Mouse (Mus musculus) ES-E14 (cell line): Measurements from ENCODE around the gene Fer. TPM values are rescaled to one million over a fixed set of nuclear protein-coding genes. Genes with fewer than 3 reads are reported as not detected.

Experiments
- DNase-seq: peaks from one replicate; pipeline ENCODE4 v3.0.0-alpha.2; 2013; ENCODE audit warnings: low read depth, low spot score
- H3K27ac ChIP-seq: 2 replicates; pipeline ENCODE4 v1.5.1; 2012; ENCODE audit warnings: low read depth, mild to moderate bottlenecking, low read length, moderate library complexity, mixed read lengths; ENCODE audit not compliant: poor library complexity, insufficient read depth, severe bottlenecking
- H3K36me3 ChIP-seq: 2 replicates; pipeline ENCODE4 v1.6.1; 2012; ENCODE audit warnings: mild to moderate bottlenecking, low read length, moderate library complexity, mixed read lengths; ENCODE audit not compliant: control insufficient read depth, poor library complexity, insufficient read depth, severe bottlenecking
- H3K4me1 ChIP-seq, 2 experiments: fragments of 150-350 bp in 1 of 2; sonication (generic) in 1 of 2; 2 replicates each; pipeline ENCODE4 v1.6.1; 2012; ENCODE audit warnings: low read length in 2 of 2, mild to moderate bottlenecking in 1 of 2, mixed read lengths in 1 of 2; ENCODE audit not compliant: control insufficient read depth in 2 of 2, insufficient read depth in 2 of 2, poor library complexity in 1 of 2
- H3K4me3 ChIP-seq, 2 experiments: fragments of 150-350 bp in 1 of 2; sonication (generic) in 1 of 2; 2 replicates each; pipeline ENCODE4 v1.5.1; 2012; ENCODE audit warnings: low read length in 2 of 2, low read depth in 1 of 2, mild to moderate bottlenecking in 1 of 2, mixed read lengths in 1 of 2; ENCODE audit not compliant: insufficient read depth in 1 of 2, poor library complexity in 1 of 2, severe bottlenecking in 1 of 2
- H3K9ac ChIP-seq: 2 replicates; pipeline ENCODE4 v1.6.1; 2012; ENCODE audit warnings: low read depth, mild to moderate bottlenecking, low read length, mixed read lengths; ENCODE audit not compliant: poor library complexity, insufficient read depth, severe bottlenecking
- H3K9me3 ChIP-seq: fragments of 150-350 bp; sonication (generic); 2 replicates; pipeline ENCODE4 v1.6.1; 2012; ENCODE audit warnings: low read depth, mild to moderate bottlenecking, low read length; ENCODE audit not compliant: control insufficient read depth, insufficient read depth
- CHD2 ChIP-seq: IDR thresholded peaks from 2 replicates; pipeline ENCODE4 v1.6.1; 2014; ENCODE audit warnings: mild to moderate bottlenecking, low read depth, low read length, inconsistent platforms
- HCFC1 ChIP-seq: IDR thresholded peaks from 2 replicates; pipeline ENCODE4 v1.6.1; 2012; ENCODE audit warnings: low read length, inconsistent platforms, borderline replicate concordance; ENCODE audit not compliant: insufficient read depth
- MAFK ChIP-seq: IDR thresholded peaks from 2 replicates; pipeline ENCODE4 v1.6.1; 2014; ENCODE audit warnings: mild to moderate bottlenecking, low read depth, low read length, inconsistent platforms; ENCODE audit not compliant: insufficient read depth
- ZC3H11A ChIP-seq: IDR thresholded peaks from 2 replicates; pipeline ENCODE4 v1.6.1; 2012; ENCODE audit warnings: low read depth, mild to moderate bottlenecking, inconsistent platforms, low read length, borderline replicate concordance
- ZNF384 ChIP-seq: IDR thresholded peaks from 2 replicates; pipeline ENCODE4 v1.6.1; 2012; ENCODE audit warnings: low read depth, low read length, inconsistent platforms
- in situ Hi-C, 2 experiments: fragments of 600-800 bp; cut with MboI; formaldehyde crosslinking; loops; one replicate each; pipeline ENCODE4 v1.15.1; 2025; ENCODE audit warnings: low sequenced_read_pairs in 2 of 2, inconsistent platforms in 1 of 2; ENCODE audit not compliant: unreplicated experiment in 2 of 2
- total RNA-seq: library from RNA; depleted of rRNA; stranded (reverse); fragments of 300-350 nt; gene quantifications from 2 replicates; pipeline ENCODE4 v1.2.3, GENCODE M21; 2012

The Fer gene
- total RNA-seq, 1 experiment: 14.2 TPM

DNA sequence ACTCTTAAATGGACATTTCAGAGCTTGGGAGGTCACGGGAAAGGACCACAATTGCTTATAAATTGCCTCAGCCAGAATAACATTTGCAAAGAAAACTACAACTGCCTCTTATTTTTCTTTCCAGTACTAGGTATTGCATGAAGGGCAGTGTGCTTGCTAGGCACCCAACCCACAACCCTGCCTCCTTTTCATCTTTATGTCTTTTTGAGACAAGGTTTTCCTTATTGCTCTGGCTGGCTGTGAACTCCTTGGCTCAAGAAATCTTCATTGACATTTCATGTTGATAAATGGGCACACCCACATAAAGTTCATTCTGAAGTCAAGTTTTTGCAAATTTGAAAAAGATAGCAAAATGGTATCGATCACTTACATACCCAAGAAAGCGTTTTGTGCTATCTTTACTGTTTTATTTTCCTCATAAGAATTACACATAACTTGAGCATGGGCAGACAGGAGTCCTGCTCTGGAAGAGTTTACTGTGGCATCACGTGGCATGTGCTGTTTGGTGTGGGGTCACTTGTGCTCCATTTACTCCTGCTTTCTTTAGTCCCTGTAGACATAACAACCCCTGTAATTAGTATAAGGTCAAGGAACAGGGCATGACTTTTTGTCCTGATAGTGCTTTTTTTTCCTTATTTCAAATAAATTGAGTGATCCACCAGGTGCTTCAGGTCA is 142.8 kb downstream of the Fer start:
- no peaks in the 10 kb centered on the region for H3K9me3 ChIP-seq
- H3K27ac ChIP-seq: no peak overlapping the region
- no peak for TF ChIP-seq ZNF384
- TF ChIP-seq ZC3H11A: no peak
- no peak for TF ChIP-seq MAFK
- DNase-seq: no peak
- no peaks in the 10 kb centered on the region for H3K4me1 ChIP-seq
- no peaks in the 10 kb centered on the region; the same call in 1 of the 2 replicates for H3K36me3 ChIP-seq
- H3K9ac ChIP-seq: no peak overlapping the region
- no peak overlapping the region for H3K4me3 ChIP-seq
- in situ Hi-C loops: no loop called here

- Histone ChIP-seq H3K4me1 (no peaks in the 10 kb centered on the region), H3K36me3 (no peaks in the 10 kb centered on the region; the same call in 1 of the 2 replicates), H3K9me3 (no peaks in the 10 kb centered on the region), H3K27ac (no peak overlapping the region), H3K9ac (no peak overlapping the region), H3K4me3 (no peak overlapping the region)
- TF ChIP-seq HCFC1 (no peak), MAFK (no peak), ZC3H11A (no peak), ZNF384 (no peak), CHD2 (no peak)
- no peak for DNase-seq
- in situ Hi-C loops: no loop called here
Measured at GRCm38 (mm10) chr17:64016606-64017005, 153.7 kb downstream of the Fer start.

DNA sequence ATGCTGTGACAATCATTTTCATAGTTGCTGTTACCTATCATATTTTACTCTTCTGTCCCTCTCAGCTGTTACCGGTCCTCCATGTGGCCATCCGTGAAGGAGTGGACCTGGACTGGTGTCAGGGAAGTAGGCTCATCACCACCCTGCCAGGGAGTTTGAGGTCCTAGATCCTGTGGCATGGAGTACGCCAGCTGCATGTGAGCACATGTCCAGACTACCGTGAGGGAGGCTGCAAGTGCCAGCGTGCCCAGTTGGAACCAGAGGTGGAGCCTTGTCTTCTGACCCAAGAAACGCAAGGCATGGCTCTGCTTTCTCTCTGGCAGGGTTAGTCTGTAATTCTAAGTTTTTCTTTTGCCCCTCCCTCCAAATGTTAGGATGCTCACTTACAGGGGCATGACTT is 155.4 kb downstream of the Fer start:
- DNase-seq: no peak
- TF ChIP-seq HCFC1: no peak
- no peaks in the 10 kb centered on the region for H3K4me1 ChIP-seq
- in situ Hi-C loops: no loop called here
- H3K9me3 ChIP-seq: no peaks in the 10 kb centered on the region
- H3K9ac ChIP-seq: no peak overlapping the region
- H3K36me3 ChIP-seq: no peaks in the 10 kb centered on the region; the same call in 1 of the 2 replicates
- no peak overlapping the region for H3K27ac ChIP-seq
- no peak overlapping the region for H3K4me3 ChIP-seq

DNA sequence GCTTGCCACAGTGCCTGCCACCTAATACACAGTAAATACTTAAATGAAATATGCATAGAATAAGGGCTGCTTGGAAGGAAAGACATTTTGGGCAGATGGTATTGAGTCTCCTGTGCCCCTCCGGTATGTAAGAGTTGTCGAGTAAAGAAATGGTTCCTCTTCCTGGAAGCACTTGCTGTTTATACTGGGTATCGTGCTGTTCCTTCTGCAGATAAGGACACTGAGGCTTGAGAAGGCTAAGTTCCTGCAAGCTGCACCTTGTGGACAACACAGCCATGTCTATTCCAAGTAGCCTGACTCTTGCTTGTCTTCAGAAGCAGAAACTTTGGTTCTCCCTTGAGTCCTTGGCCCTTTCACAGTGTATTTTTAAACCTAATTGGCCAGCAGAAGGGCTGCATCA is 156.0 kb downstream of the Fer start:
- no peaks in the 10 kb centered on the region for H3K9me3 ChIP-seq
- no peak overlapping the region for H3K27ac ChIP-seq
- no peak for TF ChIP-seq MAFK
- no peak for TF ChIP-seq ZC3H11A
- no peak for TF ChIP-seq CHD2
- no peak for TF ChIP-seq HCFC1
- no peak for TF ChIP-seq ZNF384
- in situ Hi-C loops: no loop called here
- no peaks in the 10 kb centered on the region; the same call in 1 of the 2 replicates for H3K36me3 ChIP-seq
- H3K4me3 ChIP-seq: no peak overlapping the region
- no peaks in the 10 kb centered on the region for H3K4me1 ChIP-seq
- no peak for DNase-seq
- H3K9ac ChIP-seq: no peak overlapping the region

- no peak overlapping the region for H3K9ac ChIP-seq
- in situ Hi-C loops: no loop called here
- no peaks in the 10 kb centered on the region for H3K9me3 ChIP-seq
- H3K4me3 ChIP-seq: no peak overlapping the region
- no peak for DNase-seq
- H3K4me1 ChIP-seq: no peaks in the 10 kb centered on the region
- no peaks in the 10 kb centered on the region for H3K36me3 ChIP-seq
- TF ChIP-seq MAFK (no peak), ZC3H11A (no peak), ZNF384 (no peak), CHD2 (no peak), HCFC1 (no peak)
- H3K27ac ChIP-seq: no peak overlapping the region
Measured at GRCm38 (mm10) chr17:64019646-64020045, 156.8 kb downstream of the Fer start.
